ENCODE assay signal across 7 mouse cellular contexts in genomic region chr17:70852686-70853386, GRCm38 (mm10). TPM values are rescaled to one million over a fixed set of nuclear protein-coding genes. Genes with fewer than 3 reads are reported as not detected.
DNase-seq lines count a peak whose midpoint lies in the region; ATAC-seq and TF ChIP-seq lines count a peak whose summit lies in the region.

No protein-coding gene starts in this region.

- H3K9ac ChIP-seq in hindbrain, postnatal 0 days (replicated peaks; ENCODE audit: low read length), result peak overlapping the region; percentile 57

- 0 out of 2 replicates have a peak, but pooled peaks cover 4% of the 10 kb centered on the region for H3K4me1 ChIP-seq in hindbrain, postnatal 0 days (ENCODE audit: insufficient read depth, low read length)
- peaks cover 16% of the 10 kb centered on the region for H3K4me1 ChIP-seq in limb, embryonic 10.5 days
- H3K4me1 ChIP-seq in midbrain, embryonic 10.5 days, result peaks cover 51% of the 10 kb centered on the region
- H3K4me1 ChIP-seq in small intestine, adult 2 months (ENCODE audit: control insufficient read depth, insufficient read depth, insufficient read length, low read length), result peaks cover 4% of the 10 kb centered on the region; the same call in 1 of the 2 replicates

- H3K4me3 ChIP-seq in hindbrain, postnatal 0 days (ENCODE audit: low read length), result peak overlapping the region; percentile 67
- peak overlapping the region; percentile 92 for H3K4me3 ChIP-seq in limb, embryonic 10.5 days
- H3K4me3 ChIP-seq in midbrain, embryonic 10.5 days, result peak overlapping the region; percentile 84
- peak overlapping the region; percentile 70 for H3K4me3 ChIP-seq in small intestine, adult 2 months (ENCODE audit: low read depth, low read length)

- TF ChIP-seq CTCF in hindbrain, postnatal 0 days (IDR thresholded peaks at IDR 0.05; ENCODE audit: low read depth), result no peak; the same call in 1 of the 2 replicates
- TF ChIP-seq CTCF in small intestine, adult 2 months (IDR thresholded peaks at IDR 0.05; ENCODE audit: extremely low read depth, insufficient read length, insufficient replicate concordance, low read depth, low read length), result no peak

- H3K36me3 ChIP-seq in hindbrain, postnatal 0 days (ENCODE audit: insufficient read depth, low read length), result no peaks in the 10 kb centered on the region
- no peaks in the 10 kb centered on the region for H3K36me3 ChIP-seq in limb, embryonic 10.5 days
- H3K36me3 ChIP-seq in midbrain, embryonic 10.5 days, result no peaks in the 10 kb centered on the region
- H3K36me3 ChIP-seq in small intestine, adult 2 months (ENCODE audit: control insufficient read depth, insufficient read depth, low read length), result no peaks in the 10 kb centered on the region

- peak; percentile 83 for ATAC-seq in hindbrain, postnatal 0 days

- H3K27ac ChIP-seq in hindbrain, postnatal 0 days, result peak overlapping the region; percentile 88
- peak overlapping the region; percentile 99 for H3K27ac ChIP-seq in limb, embryonic 10.5 days
- peak overlapping the region; percentile 97 for H3K27ac ChIP-seq in midbrain, embryonic 10.5 days (replicated peaks)
- H3K27ac ChIP-seq in small intestine, adult 2 months (ENCODE audit: insufficient read depth, low read depth, low read length), result peak overlapping the region; percentile 87

- peak overlapping the region; percentile 99 for H3K4me2 ChIP-seq in hindbrain, postnatal 0 days (ENCODE audit: low read depth, low read length)

- DNase-seq in T-cell, adult 2 months (ENCODE audit: low spot score), result peak; percentile 66
- peak; percentile 43 for DNase-seq in cerebellum, adult 9-11 months
- DNase-seq in gastrocnemius, postnatal 10 days, result peak; percentile 82
- peak; percentile 83 for DNase-seq in hindbrain, postnatal 0 days (ENCODE audit: low spot score)
- DNase-seq in limb, embryonic 10.5 days (ENCODE audit: low spot score), result peak; percentile 88
- DNase-seq in midbrain, embryonic 10.5 days (ENCODE audit: low spot score), result peak; percentile 90

- H3K9me3 ChIP-seq in hindbrain, postnatal 0 days (ENCODE audit: low read length), result no peaks in the 10 kb centered on the region
- no peaks in the 10 kb centered on the region for H3K9me3 ChIP-seq in limb, embryonic 10.5 days (replicated peaks)
- H3K9me3 ChIP-seq in midbrain, embryonic 10.5 days (replicated peaks), result no peaks in the 10 kb centered on the region

- under 1% methylated on average over 48 of the region's 51 CpGs for WGBS in hindbrain, postnatal 0 days
- under 1% methylated on average over 51 of the region's 51 CpGs for WGBS in limb, embryonic 10.5 days
- WGBS in midbrain, embryonic 10.5 days, result under 1% methylated on average over 51 of the region's 51 CpGs
- under 1% methylated on average over 51 of the region's 51 CpGs for WGBS in small intestine, adult 2 months

- TF ChIP-seq POLR2A in small intestine, adult 2 months (IDR thresholded peaks at IDR 0.05; ENCODE audit: low read depth, low read length), result no peak

- H3K27me3 ChIP-seq in hindbrain, postnatal 0 days (ENCODE audit: insufficient read depth, low read length), result no peaks in the 10 kb centered on the region; the same call in 1 of the 2 replicates
- no peaks in the 10 kb centered on the region for H3K27me3 ChIP-seq in limb, embryonic 10.5 days (ENCODE audit: low read depth, poor library complexity, severe bottlenecking)
- H3K27me3 ChIP-seq in midbrain, embryonic 10.5 days (ENCODE audit: low read depth, poor library complexity, severe bottlenecking), result no peaks in the 10 kb centered on the region
- no peaks in the 10 kb centered on the region for H3K27me3 ChIP-seq in small intestine, adult 2 months (ENCODE audit: control insufficient read depth, insufficient read depth, low read length)

RNA-seq across cellular contexts. Expression of gene Tgif1, which starts 0.5 kb away (rescaled TPM):
- total RNA-seq in gastrocnemius, postnatal 10 days (2021), result 10 to 100 TPM in 1 of 2 experiments, 1 to 10 TPM in 1; 9.5 to 15.4 TPM
- 12.5 and 12.6 TPM in 2 replicates for total RNA-seq in hindbrain, postnatal 0 days (2014; rRNA removed)
- 8.4 and 9.4 TPM in 2 replicates for polyA plus RNA-seq in hindbrain, postnatal 0 days (2015; fragmentation: Nextera tagmentation; extraction: Ambion mirVana)
- polyA plus RNA-seq in limb, embryonic 10.5 days (2016; fragmentation: Nextera tagmentation; extraction: Ambion mirVana), result 105 and 132 TPM in 2 replicates
- 72.9 and 73.6 TPM in 2 replicates for polyA plus RNA-seq in midbrain, embryonic 10.5 days (2016; fragmentation: Nextera tagmentation; extraction: Ambion mirVana)
- 10.9 and 26.4 TPM in 2 replicates for polyA plus RNA-seq in small intestine, adult 2 months (2012; rRNA removed)

Comparison
In these comparisons a context has a peak if more than half of its experiments do, and no peak if none do; other contexts are left out.
1. Peak in every context shown above with its lines: DNase-seq, ATAC-seq, H3K4me3 ChIP-seq and H3K27ac ChIP-seq.